Mouse (Mus musculus): ENCODE measurements at regions not wholly inside any gene's neighbourhood (a gene's known extent, or its start where the extent isn't known, plus 50 kb on each side); places are given as distances from the start of the nearest gene placed in this dataset.

DNA sequence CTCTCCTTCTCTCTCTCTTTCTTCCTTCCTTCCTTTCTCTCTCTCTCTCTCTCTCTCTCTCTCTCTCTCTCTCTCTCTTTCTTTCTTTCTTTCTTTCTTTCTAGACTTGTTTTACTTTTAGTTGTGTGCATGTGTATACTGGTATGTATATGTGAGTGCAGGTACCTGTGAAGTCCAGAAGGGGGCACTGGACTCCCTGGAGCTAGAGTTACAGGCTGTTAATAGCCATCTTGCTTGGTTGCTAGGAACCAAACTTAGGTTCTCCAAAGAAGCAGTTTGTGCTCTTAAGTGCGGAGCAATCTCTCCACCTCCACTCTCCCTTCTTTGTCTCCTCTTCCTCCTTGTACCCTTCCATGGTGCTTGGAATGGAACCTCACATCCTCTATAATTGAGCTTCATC lies 77.2 kb downstream of the Gm10604 start:
- DNase-seq: no peak

DNA sequence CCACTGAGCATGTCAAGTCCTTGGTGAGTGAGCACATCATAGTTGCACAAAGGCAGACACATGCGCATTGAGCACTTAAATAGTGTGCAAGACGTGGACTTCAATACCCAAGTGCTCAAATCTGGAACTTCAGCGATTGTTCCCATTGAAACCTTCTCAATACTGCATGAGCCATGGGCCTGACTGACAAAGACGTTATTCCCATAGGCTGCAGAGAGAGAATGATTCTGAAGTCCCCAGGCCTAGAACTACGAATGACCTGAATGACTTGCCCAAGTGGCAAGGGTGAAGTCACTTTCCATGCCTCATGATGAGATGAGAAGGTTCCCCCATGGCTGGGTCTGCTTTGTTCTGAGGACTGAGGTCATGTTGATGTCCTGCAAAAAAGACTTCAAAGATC lies 77.7 kb downstream of the Gm10604 start:
- DNase-seq: no peak

DNA sequence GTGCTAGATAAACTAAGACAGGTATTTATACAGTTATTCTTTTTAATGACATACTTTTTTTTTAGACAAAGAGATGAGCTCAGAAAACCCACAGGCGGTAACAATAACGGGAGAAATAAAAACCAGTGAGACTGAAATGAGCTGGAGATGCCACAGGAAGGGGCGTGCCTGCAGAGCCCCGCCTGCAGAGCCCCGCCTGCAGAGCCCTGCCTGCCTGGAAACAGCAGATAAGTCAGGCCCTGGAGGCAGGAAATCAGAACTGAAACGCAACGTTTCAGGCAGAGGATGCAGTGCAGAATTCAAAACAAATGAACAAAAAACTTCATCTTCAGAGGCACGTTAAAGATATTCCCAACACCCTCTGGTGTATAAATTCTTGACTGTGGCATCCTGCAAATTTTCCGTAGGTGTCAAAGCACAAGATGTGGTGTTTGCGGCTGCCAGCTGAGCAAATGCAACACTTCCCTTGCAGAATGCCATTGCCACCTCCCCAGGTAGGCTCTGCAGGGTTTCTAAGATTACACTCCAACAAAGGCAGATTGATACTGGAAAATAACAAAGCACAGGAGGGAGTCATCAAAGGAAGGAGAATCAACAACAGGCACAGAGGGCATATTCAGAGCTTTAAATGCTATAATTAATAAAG lies 81.0 kb downstream of the Gm10604 start:
- DNase-seq: peak; percentile 85

- DNase-seq: no peak
Measured at GRCm38 (mm10) chr4:11897231-11897630, 83.8 kb downstream of the Gm10604 start.

DNA sequence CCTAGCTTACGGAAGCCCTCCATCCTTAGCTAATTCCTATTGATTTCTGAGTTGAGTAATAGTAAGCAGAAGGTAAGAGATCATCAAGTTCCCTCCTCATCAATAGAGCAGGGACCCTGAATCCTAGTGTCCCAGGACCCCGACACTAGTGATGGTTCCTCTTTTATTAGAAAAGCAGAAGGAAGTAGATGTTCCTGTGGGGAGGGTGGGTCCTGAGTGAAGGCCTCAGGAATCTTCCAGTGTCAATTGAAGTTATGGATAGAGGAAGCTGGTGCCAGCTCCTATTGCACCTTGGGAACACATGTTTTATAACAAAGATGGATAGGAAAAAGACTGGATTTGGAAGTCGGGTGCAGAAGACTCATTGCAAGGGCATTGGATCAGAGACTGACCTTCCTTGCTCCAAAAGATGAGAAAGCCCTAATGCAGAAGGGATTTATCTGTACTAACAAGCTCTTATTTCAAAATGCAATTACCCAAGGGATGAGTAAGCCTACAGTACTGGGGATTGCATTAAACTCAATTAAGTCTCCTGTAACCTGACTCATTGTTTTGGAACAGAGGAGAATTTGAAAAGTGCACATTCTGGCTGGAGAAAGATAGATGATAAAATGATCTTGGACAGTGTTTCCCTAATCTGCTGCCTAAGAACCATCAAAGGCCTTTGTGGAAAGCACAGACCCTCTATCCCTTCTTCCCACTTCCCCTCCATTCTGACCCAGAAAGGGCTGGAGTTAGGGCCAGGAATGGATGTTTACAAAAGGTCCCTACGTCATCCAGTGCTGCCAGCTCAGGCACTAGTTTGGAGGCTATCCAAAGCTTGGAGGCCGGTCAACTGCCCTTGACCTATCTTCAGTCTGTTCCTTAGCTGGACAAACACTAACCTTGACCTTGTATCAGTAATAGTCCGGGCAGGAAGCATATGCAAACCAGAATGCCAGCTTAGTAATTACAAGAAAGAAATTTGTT lies 84.9 kb downstream of the Gm10604 start:
- DNase-seq: no peak

GRCm38 (mm10) chr4:11893560-11894205 lies 87.4 kb downstream of the Gm10604 start:
- DNase-seq: no peak

DNA sequence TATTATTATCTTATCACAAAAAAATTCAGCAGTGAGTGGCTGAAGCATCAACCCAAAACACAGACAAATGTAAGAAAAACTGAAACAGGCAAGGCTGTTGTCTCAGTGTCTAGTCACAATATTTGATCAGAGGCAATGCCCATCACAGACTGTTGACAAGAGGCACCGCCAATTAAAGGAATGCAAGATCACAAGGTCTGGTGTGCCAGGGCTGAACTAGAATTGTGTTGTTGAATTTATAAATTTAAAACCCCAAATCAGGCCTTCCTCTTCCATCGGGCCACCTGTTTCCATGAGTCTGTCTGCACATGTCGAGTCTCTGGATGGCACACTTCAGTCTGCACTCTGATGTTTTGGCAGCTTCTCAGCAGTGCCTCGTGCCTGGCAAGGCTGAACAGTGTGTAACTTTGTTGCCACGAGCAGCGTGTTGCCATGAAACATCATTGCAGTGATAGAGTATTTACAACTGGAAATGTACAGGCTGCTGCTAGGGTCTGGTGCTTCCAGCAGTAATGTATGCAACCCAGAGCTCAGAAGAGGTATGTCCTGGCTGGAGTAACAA lies 91.9 kb downstream of the Gm10604 start:
- no peak for DNase-seq

GRCm38 (mm10) chr4:11887377-11887776 lies 93.7 kb downstream of the Gm10604 start:
- no peak for DNase-seq

- no peak for DNase-seq
Measured at GRCm38 (mm10) chr4:11885499-11885898, 95.6 kb downstream of the Gm10604 start.

GRCm38 (mm10) chr4:11884818-11885217 lies 96.2 kb downstream of the Gm10604 start:
- peak; percentile 18 for DNase-seq

DNA sequence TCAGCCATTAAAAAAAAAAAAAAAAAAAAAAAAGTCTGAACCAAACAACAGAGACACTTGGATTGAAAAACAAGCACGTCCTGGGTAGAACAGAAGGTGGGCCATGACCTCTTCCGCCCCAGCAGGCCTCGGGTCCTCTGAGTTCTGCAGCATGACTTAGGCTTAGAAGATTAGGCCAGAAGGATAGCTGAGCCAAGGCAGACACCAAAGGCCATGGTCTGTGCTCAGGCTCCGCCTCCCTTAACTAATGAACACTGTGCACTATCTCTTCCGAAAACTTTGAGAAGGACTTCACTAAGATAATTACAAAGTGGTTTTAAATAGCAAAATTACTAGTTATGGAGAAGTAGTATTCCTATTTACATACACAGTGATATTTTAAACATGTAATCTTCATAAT lies 97.8 kb downstream of the Gm10604 start:
- no peak for DNase-seq

DNA sequence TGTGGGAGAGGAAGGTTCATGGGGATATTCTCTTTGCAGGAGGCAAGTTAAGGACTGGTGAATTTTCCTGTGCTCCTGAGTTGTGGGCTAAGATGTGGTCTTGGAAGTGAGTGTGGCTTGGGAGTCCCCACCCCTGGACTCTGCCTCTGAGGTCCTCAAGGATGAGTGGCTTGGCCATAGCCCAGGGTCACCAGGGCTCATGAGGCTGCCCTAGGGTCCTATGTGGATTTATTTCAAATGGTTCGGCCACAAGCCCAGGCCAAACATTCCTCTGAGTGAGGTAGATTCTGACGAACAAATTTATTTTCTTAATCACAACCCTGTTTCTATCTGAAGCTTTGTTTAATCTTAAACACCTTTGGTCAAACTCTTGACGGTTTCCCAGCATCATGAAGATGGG lies 98.4 kb downstream of the Gm10604 start:
- DNase-seq: no peak

GRCm38 (mm10) chr4:11878638-11879037 lies 102.4 kb downstream of the Gm10604 start:
- DNase-seq: no peak

DNA sequence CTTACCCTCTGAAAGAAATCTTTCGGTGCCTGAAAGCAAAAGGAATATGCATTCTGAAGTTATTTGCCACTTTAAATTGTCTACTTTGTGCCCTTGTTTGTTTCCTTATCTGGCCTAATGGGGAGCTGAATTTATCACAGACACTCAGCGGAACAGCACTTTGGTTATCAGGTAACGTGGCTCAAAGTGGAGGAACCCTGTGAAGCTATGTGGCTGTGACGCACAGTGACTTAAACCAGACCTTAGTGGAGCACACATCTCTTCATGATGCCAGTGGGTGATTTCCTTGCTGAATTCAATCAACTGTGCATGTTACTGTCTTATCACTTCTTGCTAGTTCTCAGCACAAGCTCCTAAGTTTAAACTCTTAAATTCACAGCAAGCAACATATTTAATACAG lies 103.1 kb downstream of the Gm10604 start:
- no peak for DNase-seq

GRCm38 (mm10) chr4:11876009-11876408 lies 105.1 kb downstream of the Gm10604 start:
- no peak for DNase-seq

GRCm38 (mm10) chr4:11874586-11875264 lies 106.3 kb downstream of the Gm10604 start:
- no peak for DNase-seq

GRCm38 (mm10) chr4:11872036-11872435 lies 109.0 kb downstream of the Gm10604 start:
- no peak for DNase-seq

DNA sequence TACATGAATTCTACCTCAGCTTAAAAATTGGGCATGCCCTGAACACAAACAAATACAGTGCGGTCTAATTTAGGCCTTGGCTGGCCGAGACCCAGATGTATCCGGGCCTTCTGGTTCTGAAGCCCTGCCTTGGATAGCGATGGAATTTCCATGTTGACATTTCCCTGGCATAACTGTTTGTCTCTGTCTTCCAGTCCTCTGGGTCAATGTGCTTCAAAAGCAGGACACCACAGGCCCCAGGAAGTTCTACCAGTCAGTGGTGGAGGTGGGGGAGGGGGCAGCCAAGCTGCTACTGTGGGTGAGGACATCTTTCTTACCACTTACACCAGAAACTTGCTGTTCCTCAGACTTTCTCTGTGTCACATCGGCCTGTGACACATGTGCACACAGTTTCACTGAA lies 111.3 kb downstream of the Gm10604 start:
- DNase-seq: peak; percentile 26

- DNase-seq: no peak
Measured at GRCm38 (mm10) chr4:11868565-11868964, 112.5 kb downstream of the Gm10604 start.
